Mouse (Mus musculus) inflammation-experienced regulatory T-cells (primary cell): Measurements from ENCODE around the gene Gzf1. TPM values are rescaled to one million over a fixed set of nuclear protein-coding genes. Genes with fewer than 3 reads are reported as not detected.

Experiments used
- polyA plus RNA-seq, 2 experiments: library from polyadenylated mRNA; unstranded; fragments of 100-300 nt; shearing (Covaris generic); gene quantifications; one replicate each; pipeline ENCODE4 v1.2.1; 2017

The Gzf1 gene
- 10 to 100 TPM; 13.1 to 13.5 TPM for polyA plus RNA-seq

DNA sequence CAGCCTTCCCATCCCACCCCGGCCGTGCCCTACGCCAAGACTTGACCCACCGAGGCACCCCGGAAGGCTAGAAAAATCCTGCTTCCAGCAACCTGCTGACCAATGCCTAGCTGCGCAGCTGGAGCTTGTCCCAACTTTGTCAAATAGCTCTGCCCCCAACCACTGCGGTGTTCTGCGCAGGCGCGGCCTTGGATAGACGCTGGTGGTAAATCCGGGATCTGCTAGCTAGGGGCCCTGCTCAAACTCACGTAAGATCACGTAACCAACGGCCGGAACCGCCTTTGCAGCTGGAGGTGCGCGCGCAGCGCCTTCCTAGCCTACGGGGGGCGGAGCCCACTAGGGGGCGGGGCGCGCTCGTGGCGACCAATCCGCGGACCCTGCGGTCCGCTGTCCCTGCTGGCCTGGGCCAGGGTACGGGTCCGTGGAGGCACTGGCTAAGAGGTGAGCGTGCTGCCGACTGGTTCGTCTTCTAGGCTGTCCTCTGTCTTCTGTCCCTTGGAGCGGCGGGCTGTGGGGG, at the start of gene Gzf1:
Gene Gzf1 (plus strand): TSS at position 249 of the 517 bp plus-strand sequence.

DNA sequence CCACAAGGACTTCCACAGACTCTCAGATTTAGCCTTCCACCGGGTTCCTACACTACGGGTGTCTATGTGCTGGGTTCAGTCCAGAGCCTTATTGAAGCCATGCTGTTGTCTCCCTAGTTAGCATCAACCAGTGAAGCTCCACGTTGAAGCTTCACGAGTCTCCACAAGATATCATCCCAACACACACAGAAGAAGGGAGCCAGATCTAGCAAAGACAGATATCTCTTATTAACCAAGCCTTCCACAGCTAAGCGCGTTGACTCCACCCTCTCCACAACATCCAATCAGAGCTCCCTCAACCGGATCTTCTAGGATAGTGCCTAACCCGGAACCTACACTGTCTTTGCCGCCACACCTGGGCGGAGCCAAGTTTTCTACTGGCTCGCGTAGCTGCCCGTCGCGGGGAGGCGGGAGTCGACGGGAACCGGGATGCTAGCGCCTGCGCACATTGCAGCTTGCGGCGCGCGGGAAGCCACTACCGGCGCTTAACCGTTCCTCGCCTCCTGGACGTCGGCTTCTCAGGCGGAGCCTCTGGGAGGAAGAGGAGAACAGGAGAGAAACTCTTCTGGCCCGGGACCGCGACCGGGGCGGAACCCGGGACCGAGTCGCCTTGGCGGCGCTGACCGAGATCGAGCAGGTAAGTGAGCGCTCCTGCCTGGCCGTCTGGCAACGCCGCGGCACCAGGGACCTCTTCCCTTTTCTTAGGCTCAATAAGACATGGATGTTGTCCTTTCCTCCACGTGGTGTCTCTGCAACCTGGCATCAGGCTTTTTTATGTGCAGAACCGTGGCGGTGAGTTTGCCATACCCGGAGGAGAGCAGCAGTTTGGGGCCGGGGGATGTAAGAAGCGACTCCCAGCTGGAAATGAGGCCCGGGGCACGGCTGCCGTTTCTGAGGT, 8.4 kb upstream of the Gzf1 start, which contains the start of gene Nxt1:
Gene Nxt1 (plus strand): TSS at position 403 of the 898 bp plus-strand sequence.

DNA sequence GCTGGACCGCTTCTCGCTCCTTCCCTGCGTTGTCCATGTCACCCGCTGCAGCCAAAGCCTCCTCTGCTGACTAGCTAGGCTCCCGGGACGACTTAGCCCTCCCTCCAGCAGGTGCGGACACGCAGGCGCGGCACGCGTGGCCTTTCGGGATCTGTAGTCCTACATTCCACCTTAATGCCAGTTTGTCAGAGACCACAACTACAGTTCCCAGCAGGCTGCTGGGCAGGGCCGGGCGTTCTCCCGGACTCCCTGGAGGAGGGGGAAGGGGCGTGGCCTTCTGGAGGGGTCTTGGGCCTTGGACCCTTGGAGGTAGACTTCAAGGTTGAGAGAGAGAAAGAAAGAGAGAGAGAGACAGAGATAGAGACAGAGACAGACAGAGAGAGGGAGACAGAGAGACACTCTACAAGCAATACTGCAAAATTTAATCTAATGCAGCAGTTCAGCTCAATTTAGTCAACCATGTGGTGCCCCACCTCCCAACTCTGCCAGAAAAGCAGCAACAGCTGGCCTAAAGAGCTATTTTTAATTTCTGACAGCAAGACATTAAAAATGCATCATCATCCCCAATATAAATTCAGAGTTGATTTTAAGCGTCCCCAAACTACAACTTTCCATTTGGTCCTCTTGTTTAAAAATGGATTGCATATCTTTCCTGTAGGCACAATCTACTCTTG, 51.6 kb downstream of the Gzf1 start, which contains the start of gene Napb:
Gene Napb (minus strand): TSS at position 141 of the 674 bp plus-strand sequence.

Other genes starting within 250 kb of the Gzf1 start
- gene Cd93, start 237.5 kb upstream of the Gzf1 start, polyA plus RNA-seq = under 1 TPM; 0.16 to 0.48 TPM
- gene Nxt1, start 8.4 kb upstream of the Gzf1 start, polyA plus RNA-seq = 10 to 100 TPM; 57.3 to 68.5 TPM
- 1 to 10 TPM; 1.4 to 4.3 TPM for gene Napb, start 51.4 kb downstream of the Gzf1 start, polyA plus RNA-seq
- gene Cstl1, start 69.3 kb downstream of the Gzf1 start, polyA plus RNA-seq = not detected
- gene Cst11, start 90.5 kb downstream of the Gzf1 start, polyA plus RNA-seq = under 1 TPM in 1 of 2 experiments, not detected in 1; 0.27 TPM
- gene 8030411F24Rik, start 101.0 kb downstream of the Gzf1 start, polyA plus RNA-seq = not detected
- gene Cst12, start 108.3 kb downstream of the Gzf1 start, polyA plus RNA-seq = under 1 TPM in 1 of 2 experiments, not detected in 1; 0.34 TPM
- gene Cst8, start 117.8 kb downstream of the Gzf1 start, polyA plus RNA-seq = under 1 TPM in 1 of 2 experiments, not detected in 1; 0.62 TPM
- gene Cst13, start 139.1 kb downstream of the Gzf1 start, polyA plus RNA-seq = not detected
- gene Cst9, start 154.1 kb downstream of the Gzf1 start, polyA plus RNA-seq = not detected
- gene 9230104L09Rik, start 184.0 kb downstream of the Gzf1 start, polyA plus RNA-seq = not detected
- 100 to 1,000 TPM; 125 to 150 TPM for gene Cst3, start 194.7 kb downstream of the Gzf1 start, polyA plus RNA-seq